Mouse (Mus musculus): ENCODE results near the gene Grin2a.

DNA sequence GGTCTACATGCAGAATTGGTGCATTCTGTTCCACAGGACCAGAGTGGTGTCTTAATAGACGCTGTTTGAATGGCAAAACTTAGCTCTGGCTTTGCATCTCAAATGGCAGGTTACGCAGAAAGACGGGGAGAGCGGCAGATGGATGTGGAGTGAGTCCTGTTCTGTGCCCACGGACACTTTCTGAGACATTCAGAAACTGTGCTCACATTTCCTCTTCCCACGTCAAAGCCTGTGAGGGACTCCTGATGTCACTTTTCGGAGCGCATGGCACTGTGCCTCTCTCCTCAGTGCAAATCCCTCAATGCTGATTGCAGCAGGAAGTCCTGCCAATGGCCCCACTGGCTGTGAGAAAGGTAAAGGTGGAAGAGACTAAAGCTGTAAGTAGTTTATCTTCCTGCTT is 194.0 kb downstream of the Grin2a start:
- TF ChIP-seq CTCF (IDR thresholded peaks at IDR 0.05; ENCODE audit: insufficient read depth, low read depth, low read length) (no peak), POLR2A (IDR thresholded peaks at IDR 0.05; ENCODE audit: insufficient read depth, low read depth, low read length) (no peak)

All from olfactory bulb, adult 2 months (tissue).